Mouse (Mus musculus): ENCODE measurements around the gene Col11a2. TPM values are rescaled to one million over a fixed set of nuclear protein-coding genes. Genes with fewer than 3 reads are reported as not detected.
"Not testable (repeated sequence)": the region's sequence is repeated elsewhere in the genome, so short reads cannot be mapped to it uniquely, and the experiment has no call there.

Col11a2 gene
- total RNA-seq (2014; rRNA removed) (10.2 and 28.0 TPM in 2 replicates), polyA plus RNA-seq (2015; fragmentation: Nextera tagmentation; extraction: Ambion mirVana) (1.2 and 2.1 TPM in 2 replicates)

DNA sequence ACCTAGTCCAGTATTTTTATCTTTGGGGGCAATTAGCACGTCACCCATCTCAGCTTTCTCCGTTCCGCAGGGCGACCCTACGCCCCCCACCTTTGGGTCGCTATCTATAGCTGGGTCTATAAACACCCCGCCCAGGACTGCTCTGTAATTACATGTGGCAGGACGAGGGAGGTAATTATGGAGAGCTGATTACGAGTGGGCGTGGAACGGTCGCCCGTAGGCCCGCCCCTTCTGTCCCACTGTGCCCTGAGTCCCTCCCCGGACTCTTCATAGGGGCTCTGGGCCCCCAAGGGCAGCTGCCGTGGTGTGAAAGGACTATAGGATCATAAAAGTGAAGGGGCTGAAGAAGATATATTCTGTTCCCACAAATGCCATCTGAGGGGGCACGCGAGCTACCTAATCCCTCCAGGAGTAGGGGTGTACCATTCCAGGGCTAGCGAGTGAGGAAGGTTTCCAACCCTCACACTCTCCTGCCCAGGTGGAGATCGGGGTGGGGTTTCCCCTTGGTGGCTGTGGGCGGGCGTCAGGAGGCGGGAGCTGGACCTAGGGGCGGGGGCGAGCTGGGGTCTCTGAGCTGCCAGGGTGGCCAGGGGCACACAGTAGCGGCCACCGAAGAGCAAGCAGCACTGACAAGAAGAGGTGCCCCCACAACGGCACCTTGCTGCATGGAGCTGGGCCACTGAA is at the start of gene Col11a2:
Gene Col11a2 (plus strand): TSS at position 560 of the 684 bp plus-strand sequence.
- ATAC-seq (peak; percentile 54), DNase-seq (peak; percentile 40)
- H3K36me3 ChIP-seq (ENCODE audit: insufficient read depth), result peaks cover 33% of the 10 kb centered on the region
- TF ChIP-seq CTCF (IDR thresholded peaks at IDR 0.05; ENCODE audit: low read depth), result no peak
- peak within 1 kb of the TSS; percentile 49 for H3K4me2 ChIP-seq (ENCODE audit: low read depth)
- no peaks in the 10 kb centered on the region for H3K27me3 ChIP-seq (ENCODE audit: insufficient read depth, low read length)
- H3K9me3 ChIP-seq (ENCODE audit: low read length), result no peaks in the 10 kb centered on the region
- peaks cover 9% of the 10 kb centered on the region; the same call in 1 of the 2 replicates for H3K4me1 ChIP-seq (ENCODE audit: insufficient read depth)
- H3K4me3 ChIP-seq (ENCODE audit: low read depth, low read length), result peak within 1 kb of the TSS; percentile 20
- H3K9ac ChIP-seq, result peak within 1 kb of the TSS; percentile 40
- no peak within 1 kb of the TSS for H3K27ac ChIP-seq (ENCODE audit: low read depth, low read length)
- 5% methylated on average over 28 of the region's 28 CpGs for WGBS

DNA sequence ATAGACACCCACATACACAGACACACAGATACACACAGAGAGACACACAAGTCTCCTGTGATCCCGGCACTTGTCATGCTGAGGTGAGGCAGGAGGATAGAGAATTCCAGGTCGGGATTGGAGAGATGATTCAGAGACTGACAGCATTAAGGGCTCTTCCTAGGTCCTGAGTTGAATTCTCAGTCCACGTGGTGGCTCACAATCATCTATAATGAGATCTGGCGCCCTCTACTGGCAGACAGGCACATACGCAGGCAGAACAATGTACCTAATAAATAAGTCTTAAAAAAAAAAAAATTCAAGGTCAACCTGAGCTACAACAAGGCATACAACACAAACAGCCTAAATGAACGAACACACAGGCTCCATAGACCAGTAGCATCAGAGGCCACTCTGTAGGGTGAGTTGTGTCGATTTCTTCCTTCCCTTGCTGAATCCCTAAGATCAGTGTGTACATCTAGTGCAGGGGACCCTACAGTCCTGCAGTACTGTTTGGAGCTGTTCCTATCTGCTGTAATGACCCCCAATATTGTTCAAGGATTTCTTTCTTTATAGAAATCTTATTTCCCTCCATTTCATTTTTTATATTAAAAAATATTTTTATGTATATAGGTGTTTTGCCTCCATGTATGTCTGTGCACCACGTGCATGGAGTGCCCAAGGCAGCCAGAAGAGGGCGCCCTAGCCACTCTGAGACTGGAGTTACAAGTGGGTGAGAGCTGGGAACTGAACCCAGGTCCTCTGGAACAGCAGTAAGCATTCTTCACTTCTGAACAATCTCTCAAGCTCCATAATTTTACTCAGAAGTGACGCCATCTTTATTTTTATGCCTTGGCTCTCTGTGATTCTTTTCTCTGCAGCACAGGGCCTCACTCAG is 47.2 kb upstream of the Col11a2 start:
- H3K27ac ChIP-seq (ENCODE audit: low read depth, low read length), result no peak overlapping the region
- no peaks in the 10 kb centered on the region for H3K36me3 ChIP-seq (ENCODE audit: insufficient read depth)
- WGBS, result 36% methylated on average over 10 of the region's 10 CpGs
- DNase-seq, result peak; percentile 87
- no peaks in the 10 kb centered on the region for H3K4me1 ChIP-seq (ENCODE audit: insufficient read depth)
- peak; percentile 79 for ATAC-seq
- no peak overlapping the region for H3K4me3 ChIP-seq (ENCODE audit: low read depth, low read length)
- H3K9ac ChIP-seq, result no peak overlapping the region
- H3K9me3 ChIP-seq (ENCODE audit: low read length), result no peaks in the 10 kb centered on the region
- peak; percentile 91 for TF ChIP-seq CTCF (IDR thresholded peaks at IDR 0.05; ENCODE audit: low read depth)
- no peak overlapping the region for H3K4me2 ChIP-seq (ENCODE audit: low read depth)
- no peaks in the 10 kb centered on the region for H3K27me3 ChIP-seq (ENCODE audit: insufficient read depth, low read length)

DNA sequence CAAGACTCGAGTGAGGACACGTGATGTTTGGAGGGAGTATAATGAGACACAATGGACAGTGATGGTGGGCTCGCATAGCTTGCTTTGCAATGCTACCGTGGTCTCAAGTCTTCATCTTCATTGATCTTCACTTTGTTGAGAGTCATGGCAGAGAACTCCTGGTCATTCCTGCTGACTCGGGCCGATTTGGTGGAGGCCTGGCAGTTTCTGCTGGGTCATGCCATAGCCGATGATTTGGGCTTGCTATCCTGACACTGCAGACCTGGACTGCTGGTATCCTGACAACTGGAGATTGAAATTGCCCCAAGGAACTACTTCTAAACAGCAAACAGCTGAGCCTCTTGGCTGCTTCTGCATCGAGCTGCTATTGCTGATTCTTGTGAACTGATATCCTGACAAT is 44.3 kb upstream of the Col11a2 start:
- Histone ChIP-seq H3K9me3 (ENCODE audit: low read length) (no peaks in the 10 kb centered on the region), H3K4me3 (ENCODE audit: low read depth, low read length) (no peak overlapping the region), H3K9ac (no peak overlapping the region), H3K4me1 (ENCODE audit: insufficient read depth) (no peaks in the 10 kb centered on the region), H3K36me3 (ENCODE audit: insufficient read depth) (no peaks in the 10 kb centered on the region), H3K4me2 (ENCODE audit: low read depth) (no peak overlapping the region), H3K27me3 (ENCODE audit: insufficient read depth, low read length) (no peaks in the 10 kb centered on the region), H3K27ac (ENCODE audit: low read depth, low read length) (no peak overlapping the region)
- no peak for TF ChIP-seq CTCF (IDR thresholded peaks at IDR 0.05; ENCODE audit: low read depth)
- no peak for DNase-seq
- ATAC-seq, result no peak
- 92% methylated on average over 8 of the region's 8 CpGs for WGBS

DNA sequence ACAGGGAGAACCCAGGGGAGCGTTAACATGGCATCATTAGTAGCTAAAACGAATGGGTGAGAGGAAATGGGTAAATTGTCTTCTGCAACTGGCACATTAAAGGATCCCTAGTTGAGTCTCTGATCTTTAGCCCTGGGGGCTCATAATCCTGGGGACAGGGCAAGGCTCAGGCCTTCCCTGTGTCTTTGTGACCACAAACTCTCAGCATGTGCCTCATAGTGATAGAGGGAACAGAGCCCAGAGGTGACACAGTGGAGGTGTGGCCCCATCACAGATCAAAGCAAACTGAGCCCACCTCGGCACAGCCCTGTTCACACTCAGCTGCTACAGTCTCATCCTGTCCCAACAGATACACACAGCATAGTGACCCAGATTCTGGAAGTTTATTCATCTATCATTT is 43.6 kb upstream of the Col11a2 start:
- Histone ChIP-seq H3K36me3 (ENCODE audit: insufficient read depth) (no peaks in the 10 kb centered on the region), H3K9ac (no peak overlapping the region), H3K4me3 (ENCODE audit: low read depth, low read length) (no peak overlapping the region), H3K4me2 (ENCODE audit: low read depth) (no peak overlapping the region), H3K4me1 (ENCODE audit: insufficient read depth) (no peaks in the 10 kb centered on the region), H3K27me3 (ENCODE audit: insufficient read depth, low read length) (no peaks in the 10 kb centered on the region), H3K27ac (ENCODE audit: low read depth, low read length) (no peak overlapping the region), H3K9me3 (ENCODE audit: low read length) (no peaks in the 10 kb centered on the region)
- DNase-seq (no peak), ATAC-seq (no peak)
- TF ChIP-seq CTCF (IDR thresholded peaks at IDR 0.05; ENCODE audit: low read depth), result no peak
- WGBS, result 70% methylated on average over 3 of the region's 3 CpGs

DNA sequence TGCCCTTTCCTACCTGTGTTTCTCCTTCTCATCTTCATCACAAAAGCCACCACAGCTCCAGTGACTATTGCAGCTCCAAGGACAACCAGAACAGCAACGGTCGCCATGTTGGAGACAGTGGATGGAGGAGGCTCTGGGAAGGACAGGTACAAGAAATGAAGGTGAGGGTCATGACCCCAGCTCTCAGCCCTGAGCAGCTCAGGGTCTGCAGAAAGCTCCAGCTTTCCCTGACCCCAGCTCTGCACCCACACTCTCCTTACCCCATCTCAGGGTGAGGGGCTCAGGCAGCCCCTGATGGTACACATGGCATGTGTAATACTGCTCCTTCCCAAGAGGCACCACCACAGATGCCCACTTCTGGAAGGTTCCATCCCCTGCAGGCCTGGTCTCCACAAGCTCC is 42.2 kb upstream of the Col11a2 start:
- not testable (repeated sequence) for H3K9me3 ChIP-seq (ENCODE audit: low read length); H3K9ac ChIP-seq; ATAC-seq; H3K27me3 ChIP-seq (ENCODE audit: insufficient read depth, low read length); H3K4me3 ChIP-seq (ENCODE audit: low read depth, low read length); H3K36me3 ChIP-seq (ENCODE audit: insufficient read depth); DNase-seq; H3K27ac ChIP-seq (ENCODE audit: low read depth, low read length); H3K4me2 ChIP-seq (ENCODE audit: low read depth); H3K4me1 ChIP-seq (ENCODE audit: insufficient read depth)
- WGBS, result 89% methylated on average over 2 of the region's 2 CpGs

DNA sequence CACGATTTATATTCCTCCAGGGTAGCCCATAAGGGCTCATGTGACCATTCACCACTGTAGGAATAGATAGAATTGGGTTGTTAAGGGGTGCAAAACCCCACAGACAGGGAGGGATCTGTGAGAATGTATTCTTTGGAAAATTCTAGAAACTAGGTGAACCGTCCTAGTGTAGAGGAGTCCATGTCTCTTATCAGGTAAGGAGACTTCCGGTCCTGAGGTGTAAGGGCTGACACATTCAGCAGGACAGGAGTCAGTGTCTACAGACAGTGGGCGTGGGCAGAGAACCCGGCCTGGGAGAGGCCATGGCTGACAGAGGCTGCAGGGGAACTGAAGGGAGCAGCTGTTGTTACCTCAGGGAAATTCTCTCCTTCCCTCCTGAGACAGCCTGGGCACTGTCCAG is 40.5 kb upstream of the Col11a2 start:
- H3K9ac ChIP-seq; H3K27me3 ChIP-seq (ENCODE audit: insufficient read depth, low read length); H3K4me2 ChIP-seq (ENCODE audit: low read depth); H3K36me3 ChIP-seq (ENCODE audit: insufficient read depth); H3K4me1 ChIP-seq (ENCODE audit: insufficient read depth); H3K27ac ChIP-seq (ENCODE audit: low read depth, low read length); DNase-seq; ATAC-seq; H3K9me3 ChIP-seq (ENCODE audit: low read length); H3K4me3 ChIP-seq (ENCODE audit: low read depth, low read length): not testable (repeated sequence)
- 66% methylated on average over 5 of the region's 5 CpGs for WGBS

Data from forebrain, postnatal 0 days (tissue).